Mouse (Mus musculus) lung, embryonic 15.5 days (tissue): ENCODE measurements at regions not wholly inside any gene's neighbourhood (a gene's known extent, or its start where the extent isn't known, plus 50 kb on each side); places are given as distances from the start of the nearest gene placed in this dataset.

Experiments used
- ATAC-seq: fragments of 200-750 bp; cut with Nextera tagmentation; 2 replicates; pipeline ENCODE4 v1.8.0; 2017; ENCODE audit warnings: moderate number of reproducible peaks, borderline replicate concordance; ENCODE audit not compliant: low FRiP score, low TSS enrichment; ENCODE audit errors: extremely low read depth
- H3K27ac ChIP-seq: fragments of 300-500 bp; sonication (generic); 2 replicates; pipeline ENCODE4 v1.5.1; 2015; ENCODE audit warnings: moderate library complexity, mild to moderate bottlenecking, inconsistent platforms
- H3K27me3 ChIP-seq: fragments of 300-500 bp; sonication (generic); 2 replicates; pipeline ENCODE4 v1.6.1; 2015; ENCODE audit warnings: inconsistent platforms
- H3K36me3 ChIP-seq: fragments of 300-500 bp; sonication (generic); 2 replicates; pipeline ENCODE4 v1.6.1; 2015; ENCODE audit warnings: inconsistent platforms
- H3K4me1 ChIP-seq: fragments of 300-500 bp; sonication (generic); 2 replicates; pipeline ENCODE4 v1.6.1; 2015; ENCODE audit warnings: inconsistent platforms
- H3K4me2 ChIP-seq: fragments of 300-500 bp; sonication (generic); 2 replicates; pipeline ENCODE4 v1.6.1; 2015; ENCODE audit warnings: inconsistent platforms, mild to moderate bottlenecking, moderate library complexity
- H3K4me3 ChIP-seq: fragments of 300-500 bp; sonication (generic); 2 replicates; pipeline ENCODE4 v1.5.1; 2015; ENCODE audit warnings: mild to moderate bottlenecking, inconsistent platforms
- H3K9ac ChIP-seq: fragments of 300-500 bp; sonication (generic); 2 replicates; pipeline ENCODE4 v1.6.1; 2015; ENCODE audit warnings: inconsistent platforms
- H3K9me3 ChIP-seq: fragments of 300-500 bp; sonication (generic); 2 replicates; pipeline ENCODE4 v1.6.1; 2016; ENCODE audit warnings: inconsistent platforms
- WGBS: fragments of 180-500 bp; shearing (Covaris S2); methylation state at CpG from one replicate; pipeline ENCODE4 v1.1.7; 2015; 5-methylcytosine and 5-hydroxymethylcytosine counted together

DNA sequence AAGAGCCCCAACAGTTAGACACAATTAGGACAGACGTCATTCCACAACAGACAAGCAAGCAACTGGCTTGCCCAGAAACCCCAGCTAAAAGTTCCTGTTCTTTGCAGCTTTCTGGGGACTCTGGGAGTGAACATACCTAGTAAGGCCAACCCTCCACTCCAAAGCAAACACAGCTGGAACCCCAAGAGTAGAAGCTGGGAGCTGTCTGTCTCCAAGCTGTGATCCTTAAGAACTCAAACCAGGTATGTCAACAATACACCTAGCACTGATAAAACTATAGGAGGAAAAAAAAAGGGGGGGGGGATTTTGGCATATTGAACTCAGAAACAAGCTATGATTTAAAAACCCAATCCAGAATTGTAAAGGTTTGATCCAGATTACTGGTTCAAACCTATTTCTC, 84.2 kb upstream of the Basp1 start:
- no peak overlapping the region for H3K9ac ChIP-seq
- peak overlapping the region; percentile 30; the same call in 1 of the 2 replicates for H3K27ac ChIP-seq
- H3K36me3 ChIP-seq = no peaks in the 10 kb centered on the region
- no peaks in the 10 kb centered on the region for H3K27me3 ChIP-seq
- H3K4me3 ChIP-seq = no peak overlapping the region
- H3K4me1 ChIP-seq = peaks cover 13% of the 10 kb centered on the region
- ATAC-seq = no peak
- whole genome bisulfite sequencing = 46% methylated on average over 1 of the region's 1 CpGs
- H3K9me3 ChIP-seq = no peaks in the 10 kb centered on the region
- H3K4me2 ChIP-seq = no peak overlapping the region

DNA sequence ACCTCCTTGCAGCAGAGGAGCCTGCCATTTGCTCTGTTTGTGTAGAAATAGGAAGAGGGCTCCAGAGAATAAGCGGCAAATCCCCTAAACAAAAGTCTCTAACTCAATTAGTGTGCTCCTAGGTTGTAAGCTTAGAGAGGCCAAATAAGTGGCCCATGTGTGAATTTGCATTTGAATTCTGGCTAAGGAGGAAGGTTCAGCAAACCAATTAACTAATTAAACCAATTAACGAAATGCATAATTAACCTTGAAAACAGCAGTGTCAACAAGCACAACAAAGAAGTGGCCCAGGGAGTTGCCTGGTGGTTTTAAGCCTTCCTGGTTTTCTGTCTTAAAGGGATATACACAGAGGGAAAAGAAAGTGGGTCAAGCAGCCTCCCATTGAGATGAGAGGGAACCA, 84.9 kb upstream of the Basp1 start:
- ATAC-seq = no peak
- H3K27me3 ChIP-seq = no peaks in the 10 kb centered on the region
- H3K4me1 ChIP-seq = peaks cover 13% of the 10 kb centered on the region
- no peak overlapping the region for H3K4me2 ChIP-seq
- WGBS = 53% methylated on average over 2 of the region's 2 CpGs
- H3K27ac ChIP-seq = peak overlapping the region; percentile 16; the same call in 1 of the 2 replicates
- no peaks in the 10 kb centered on the region for H3K36me3 ChIP-seq
- H3K9me3 ChIP-seq = no peaks in the 10 kb centered on the region
- H3K4me3 ChIP-seq = no peak overlapping the region
- no peak overlapping the region for H3K9ac ChIP-seq

DNA sequence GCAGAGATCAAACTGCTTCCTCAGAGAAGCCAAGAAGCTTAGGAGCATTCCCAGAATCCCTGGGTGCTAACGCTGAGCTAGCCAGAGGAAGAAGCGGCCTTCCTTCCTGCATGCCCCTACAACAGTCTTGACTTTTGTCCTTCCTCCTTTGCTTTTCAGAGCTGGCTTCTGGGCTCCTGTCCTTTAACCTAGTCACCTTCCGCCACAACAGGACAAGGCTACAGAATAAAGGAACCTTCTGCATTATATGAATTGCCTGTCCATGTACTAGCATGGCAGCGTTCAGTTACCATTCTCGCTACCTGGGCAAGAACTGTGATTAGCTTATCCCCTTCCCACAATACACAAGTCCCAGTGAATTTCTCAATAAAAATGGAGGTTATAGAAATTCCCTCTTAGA, 88.9 kb upstream of the Basp1 start:
- Histone ChIP-seq H3K4me1 (0 out of 2 replicates have a peak, but pooled peaks cover 3% of the 10 kb centered on the region), H3K27ac (no peak overlapping the region), H3K4me3 (no peak overlapping the region), H3K36me3 (no peaks in the 10 kb centered on the region), H3K27me3 (no peaks in the 10 kb centered on the region), H3K4me2 (no peak overlapping the region), H3K9ac (no peak overlapping the region), H3K9me3 (no peaks in the 10 kb centered on the region)
- ATAC-seq = no peak
- WGBS = 74% methylated on average over 5 of the region's 5 CpGs

DNA sequence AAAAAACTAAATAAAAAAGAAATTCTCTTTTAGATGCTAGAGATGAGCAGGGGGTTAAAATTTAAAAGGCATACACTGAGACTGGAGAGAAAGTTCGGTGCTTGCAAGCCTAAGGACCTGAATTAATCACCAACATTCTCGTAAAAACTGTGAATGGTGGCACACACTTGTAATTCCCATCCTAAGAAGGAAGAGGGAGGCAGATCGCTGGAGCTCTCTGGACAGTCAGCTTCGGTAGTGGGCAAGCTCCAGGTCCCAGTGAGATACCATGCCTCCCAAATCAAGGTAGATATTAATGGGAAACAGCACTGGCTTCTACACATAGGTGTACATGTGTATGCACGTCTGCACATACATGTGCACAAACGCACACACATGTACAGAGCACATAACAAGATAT, 89.5 kb upstream of the Basp1 start:
- no peak overlapping the region for H3K4me3 ChIP-seq
- no peak overlapping the region for H3K4me2 ChIP-seq
- WGBS = 61% methylated on average over 6 of the region's 6 CpGs
- H3K9ac ChIP-seq = no peak overlapping the region
- H3K36me3 ChIP-seq = no peaks in the 10 kb centered on the region
- H3K27ac ChIP-seq = no peak overlapping the region
- H3K9me3 ChIP-seq = no peaks in the 10 kb centered on the region
- no peak for ATAC-seq
- H3K4me1 ChIP-seq = 0 out of 2 replicates have a peak, but pooled peaks cover 2% of the 10 kb centered on the region
- H3K27me3 ChIP-seq = no peaks in the 10 kb centered on the region

DNA sequence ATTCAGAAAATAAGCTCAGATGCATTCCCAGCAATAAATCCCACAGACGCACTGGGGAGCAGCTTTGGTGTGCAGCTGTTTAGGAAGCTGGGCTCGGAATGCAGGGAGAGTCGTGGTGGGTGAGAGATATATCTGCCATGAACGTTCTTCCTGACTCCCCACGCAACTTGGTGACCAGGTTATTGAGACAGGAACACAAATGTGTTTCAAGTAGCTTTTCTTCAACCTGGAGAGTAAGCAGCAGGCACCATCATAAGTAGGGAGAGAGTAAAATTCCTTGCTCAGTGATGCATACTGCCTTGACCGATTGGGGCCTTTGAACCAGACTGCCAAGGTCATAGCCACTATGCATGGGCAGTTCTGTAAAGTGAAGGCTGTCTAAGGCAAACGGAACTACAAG, 95.6 kb upstream of the Basp1 start:
- no peaks in the 10 kb centered on the region for H3K9me3 ChIP-seq
- no peaks in the 10 kb centered on the region for H3K27me3 ChIP-seq
- no peak overlapping the region for H3K4me2 ChIP-seq
- ATAC-seq = no peak
- no peak overlapping the region for H3K27ac ChIP-seq
- 38% methylated on average over 7 of the region's 7 CpGs for WGBS
- no peaks in the 10 kb centered on the region for H3K36me3 ChIP-seq
- no peak overlapping the region for H3K4me3 ChIP-seq
- H3K9ac ChIP-seq = no peak overlapping the region
- peaks cover 9% of the 10 kb centered on the region for H3K4me1 ChIP-seq

DNA sequence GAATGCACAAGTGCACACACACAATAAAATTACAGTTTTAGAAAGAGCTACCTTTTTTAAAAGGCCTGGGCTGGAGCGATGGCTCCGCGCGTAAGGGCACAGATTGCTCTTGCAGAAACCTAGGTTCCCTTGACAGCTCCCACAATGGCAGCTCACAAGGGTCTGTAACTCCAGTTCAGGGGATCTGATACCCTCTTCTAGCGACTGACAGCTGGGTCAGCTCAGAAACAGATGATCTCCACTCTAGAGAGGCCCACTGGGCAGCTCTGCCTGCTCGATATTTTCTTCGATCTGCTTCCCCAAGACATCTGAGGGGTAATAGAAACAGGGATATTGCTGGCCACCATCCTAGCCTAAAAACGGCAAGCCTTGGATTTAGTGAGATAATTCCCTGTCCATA, 96.0 kb upstream of the Basp1 start:
- Histone ChIP-seq H3K9ac (no peak overlapping the region), H3K4me2 (no peak overlapping the region), H3K4me3 (no peak overlapping the region), H3K9me3 (no peaks in the 10 kb centered on the region), H3K27me3 (no peaks in the 10 kb centered on the region), H3K27ac (no peak overlapping the region), H3K36me3 (no peaks in the 10 kb centered on the region), H3K4me1 (peaks cover 9% of the 10 kb centered on the region)
- no peak for ATAC-seq
- 53% methylated on average over 8 of the region's 8 CpGs for WGBS

DNA sequence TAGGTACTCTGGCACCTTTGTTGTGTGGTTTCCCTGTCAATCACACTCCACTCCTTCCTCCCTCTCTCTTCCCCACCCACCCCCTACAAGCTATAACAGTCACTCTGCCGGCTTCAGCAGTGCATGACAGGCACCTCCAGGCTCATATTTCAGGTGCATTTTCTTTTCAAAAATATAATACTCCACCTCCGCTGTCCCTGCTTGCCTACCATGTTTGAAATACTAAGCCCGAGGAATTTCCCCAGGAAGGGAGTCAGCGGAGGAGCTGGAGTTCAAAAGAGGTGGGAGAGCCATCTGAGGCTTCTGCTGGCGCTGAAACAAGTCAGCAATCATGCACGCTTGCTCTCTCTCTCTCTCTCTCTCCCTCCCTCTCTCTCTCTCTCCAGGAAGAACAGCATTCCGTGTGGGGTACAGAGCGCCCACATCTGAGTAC, 96.5 kb upstream of the Basp1 start:
- Histone ChIP-seq H3K4me1 (peaks cover 9% of the 10 kb centered on the region), H3K4me3 (no peak overlapping the region), H3K27ac (no peak overlapping the region), H3K9me3 (no peaks in the 10 kb centered on the region), H3K36me3 (no peaks in the 10 kb centered on the region), H3K27me3 (no peaks in the 10 kb centered on the region), H3K4me2 (no peak overlapping the region), H3K9ac (no peak overlapping the region)
- peak; percentile 19; the same call in 1 of the 2 replicates for ATAC-seq
- 13% methylated on average over 8 of the region's 8 CpGs for WGBS

DNA sequence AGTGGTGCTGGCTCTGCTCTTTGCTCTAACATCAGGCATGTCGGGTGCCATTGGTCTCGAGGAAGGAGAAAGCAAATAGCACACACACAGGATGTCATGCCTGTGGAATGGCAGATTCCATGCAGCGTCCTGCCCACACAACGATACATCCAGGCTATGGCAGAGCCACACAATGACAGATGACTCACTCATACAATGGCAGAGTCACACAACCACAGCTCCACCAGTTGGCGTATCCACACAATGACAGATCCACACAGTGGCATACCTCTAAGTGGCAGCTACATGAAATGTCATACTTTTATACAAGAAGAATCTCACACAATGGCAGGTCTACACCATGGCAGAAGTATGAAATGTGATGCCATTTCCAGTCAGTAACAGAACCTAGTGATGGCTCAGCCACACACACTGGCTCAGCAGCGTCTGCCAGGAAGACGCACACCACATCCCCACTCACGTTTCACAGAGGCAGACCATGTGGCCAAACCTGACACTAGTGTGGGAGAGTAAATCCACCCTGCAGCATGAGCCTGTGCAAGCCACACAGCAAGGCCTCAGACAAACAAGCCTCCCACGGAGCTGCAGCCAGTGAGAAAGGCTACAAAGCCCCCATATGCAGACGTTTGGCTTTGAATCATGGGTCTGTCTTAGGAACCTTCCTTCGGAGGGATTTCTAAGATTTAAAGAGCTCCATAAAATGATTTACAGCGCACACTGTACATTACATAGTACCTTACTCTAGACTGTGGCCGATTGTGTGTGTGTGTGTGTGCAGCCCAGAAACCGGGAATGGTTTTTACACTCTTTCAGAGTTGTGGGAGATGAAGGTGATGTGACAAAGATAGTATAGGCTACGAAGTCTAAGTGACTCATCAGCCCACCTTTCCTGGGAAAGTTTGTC, 104.0 kb upstream of the Myo10 start:
- 72% methylated on average over 15 of the region's 15 CpGs for WGBS
- no peak for ATAC-seq
- H3K4me1 ChIP-seq = no peaks in the 10 kb centered on the region

DNA sequence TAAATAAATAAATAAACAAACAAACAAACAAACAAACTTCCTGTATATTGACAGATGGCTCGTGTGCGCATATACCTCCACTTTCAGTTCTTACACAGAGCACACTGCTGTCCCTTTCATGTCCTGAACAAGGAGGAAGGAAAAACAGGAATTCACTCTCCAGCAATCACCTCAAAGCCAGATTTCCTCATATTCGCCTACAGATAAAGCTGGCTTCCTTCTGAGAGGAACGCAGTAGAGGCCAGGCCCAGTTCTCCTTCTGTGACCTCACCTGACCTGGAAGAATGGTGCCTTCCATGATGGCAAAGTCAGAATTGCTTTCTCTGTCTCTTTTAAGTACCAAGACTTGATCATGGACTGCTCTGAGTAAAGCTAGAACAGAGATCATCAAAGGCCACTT, 98.1 kb upstream of the Myo10 start:
- WGBS = 79% methylated on average over 4 of the region's 4 CpGs
- H3K4me3 ChIP-seq = no peak overlapping the region
- no peaks in the 10 kb centered on the region for H3K4me1 ChIP-seq
- no peak for ATAC-seq
- no peaks in the 10 kb centered on the region for H3K27me3 ChIP-seq
- no peak overlapping the region for H3K4me2 ChIP-seq
- no peaks in the 10 kb centered on the region for H3K36me3 ChIP-seq
- no peak overlapping the region for H3K9ac ChIP-seq
- no peak overlapping the region for H3K27ac ChIP-seq
- H3K9me3 ChIP-seq = no peaks in the 10 kb centered on the region

More for the DNA sequence above, 104.0 kb upstream of the Myo10 start:
- Histone ChIP-seq H3K9me3 (no peaks in the 10 kb centered on the region), H3K36me3 (no peaks in the 10 kb centered on the region), H3K4me2 (no peak overlapping the region), H3K27me3 (no peaks in the 10 kb centered on the region), H3K27ac (no peak overlapping the region), H3K9ac (no peak overlapping the region), H3K4me3 (no peak overlapping the region)

DNA sequence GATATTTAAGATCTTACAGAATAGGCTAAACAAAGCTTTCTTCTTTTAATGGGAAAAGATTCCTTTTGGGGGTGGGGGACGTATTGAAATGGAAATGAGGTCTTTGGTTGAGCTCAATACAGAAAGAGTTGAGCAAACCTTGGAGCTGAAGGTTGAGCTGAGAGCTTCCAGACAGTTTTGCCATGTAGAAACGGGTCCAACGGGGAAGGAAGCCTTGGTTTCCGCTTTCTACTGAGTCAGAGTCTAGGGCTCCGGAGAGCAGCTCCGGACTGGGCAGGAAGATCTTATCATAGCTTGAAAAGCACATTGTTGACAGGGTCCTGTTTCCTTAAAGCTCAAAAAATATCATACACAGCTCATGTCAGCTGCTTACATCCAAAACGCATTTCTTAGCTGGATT, 97.0 kb upstream of the Myo10 start:
- Histone ChIP-seq H3K4me3 (no peak overlapping the region), H3K4me1 (no peaks in the 10 kb centered on the region), H3K27me3 (no peaks in the 10 kb centered on the region), H3K9ac (no peak overlapping the region), H3K36me3 (no peaks in the 10 kb centered on the region), H3K27ac (no peak overlapping the region), H3K9me3 (no peaks in the 10 kb centered on the region), H3K4me2 (no peak overlapping the region)
- 62% methylated on average over 7 of the region's 7 CpGs for WGBS
- no peak for ATAC-seq

DNA sequence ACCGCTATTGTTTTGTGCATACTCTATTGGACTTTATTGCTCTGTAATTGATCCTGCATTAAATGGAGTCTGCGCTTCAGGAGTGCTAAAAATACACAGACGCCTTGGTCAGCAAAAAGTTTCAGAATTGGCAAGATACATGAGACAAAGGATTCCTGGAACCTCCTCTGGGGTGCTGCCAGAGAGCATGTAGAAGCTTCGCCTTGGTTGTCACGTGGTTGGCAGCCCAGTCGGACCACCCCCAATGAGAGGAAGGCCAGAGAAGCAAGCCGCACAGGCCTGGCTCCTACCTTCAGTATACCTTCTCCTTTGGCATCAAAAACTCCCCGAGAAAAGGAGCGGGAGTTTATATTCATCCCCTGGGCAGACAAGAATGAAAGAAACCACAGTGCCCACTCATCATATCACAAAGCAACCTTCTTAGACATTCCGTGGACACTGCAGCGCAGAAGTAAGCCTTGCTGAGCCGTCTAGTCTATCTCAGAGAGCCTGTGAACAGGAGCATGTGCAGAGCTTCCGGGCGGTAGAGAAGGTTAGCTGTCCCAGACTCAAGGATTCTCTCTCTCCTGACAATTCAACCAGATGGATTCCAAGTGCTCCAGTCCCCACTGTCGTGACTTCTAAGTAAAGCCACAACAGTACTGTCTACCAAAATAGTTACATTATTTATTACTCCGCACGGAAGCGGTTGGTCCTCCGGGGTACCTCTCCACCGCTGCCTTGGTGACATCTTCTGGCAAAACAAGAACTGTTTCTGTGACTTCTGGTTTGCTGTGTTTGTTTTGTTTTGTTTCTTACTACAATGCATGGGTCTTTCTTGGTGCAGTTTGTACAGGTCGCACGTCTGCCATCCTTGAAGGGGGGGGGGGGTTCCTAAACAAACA, 85.6 kb upstream of the Myo10 start:
- no peaks in the 10 kb centered on the region for H3K9me3 ChIP-seq
- peaks cover 12% of the 10 kb centered on the region; the same call in 1 of the 2 replicates for H3K4me1 ChIP-seq
- 71% methylated on average over 22 of the region's 22 CpGs for WGBS
- no peak overlapping the region for H3K4me3 ChIP-seq
- H3K4me2 ChIP-seq = no peak overlapping the region
- no peak overlapping the region for H3K27ac ChIP-seq
- ATAC-seq = no peak
- H3K9ac ChIP-seq = no peak overlapping the region
- H3K27me3 ChIP-seq = no peaks in the 10 kb centered on the region
- H3K36me3 ChIP-seq = no peaks in the 10 kb centered on the region
